Mouse (Mus musculus): Measurements from ENCODE around the gene Phf11d. TPM values are rescaled to one million over a fixed set of nuclear protein-coding genes. Genes with fewer than 3 reads are reported as not detected.
"Not testable (repeated sequence)": the region's sequence is repeated elsewhere in the genome, so short reads cannot be mapped to it uniquely, and the experiment has no call there.

Gene Phf11d
- polyA plus RNA-seq, 1 experiment from 2014 or later = 0.14 TPM

DNA sequence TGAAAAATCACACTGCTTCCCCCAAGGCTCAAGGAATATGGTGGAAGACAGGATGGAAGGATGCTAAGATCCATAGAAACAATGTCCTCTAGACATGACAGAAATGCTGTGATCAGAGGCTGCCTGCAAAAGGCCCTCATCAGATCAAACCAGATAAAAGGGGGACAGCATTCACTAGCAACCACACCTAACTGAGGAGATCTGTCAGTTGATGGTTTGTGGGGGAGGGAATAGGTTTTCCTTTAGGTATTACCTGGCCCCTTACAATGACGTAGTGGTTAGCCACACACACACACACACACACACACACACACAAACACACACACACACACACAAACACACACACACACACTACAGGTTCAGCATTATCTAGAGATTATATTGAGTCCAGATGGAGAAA lies 25.7 kb downstream of the Phf11d start:
- DNase-seq (ENCODE audit: low spot score, missing footprints) = no peak
- Histone ChIP-seq H3K4me2 (no peak overlapping the region), H3K27ac (ENCODE audit: low read depth, low read length) (no peak overlapping the region), H3K9ac (ENCODE audit: low read length) (no peak overlapping the region), H3K9me3 (ENCODE audit: control insufficient read depth, low read length) (no peaks in the 10 kb centered on the region), H3K4me3 (ENCODE audit: low read depth, low read length) (no peak overlapping the region), H3K36me3 (ENCODE audit: control insufficient read depth, insufficient read depth, low read length) (no peaks in the 10 kb centered on the region), H3K4me1 (ENCODE audit: control insufficient read depth, insufficient read depth, low read length) (no peaks in the 10 kb centered on the region), H3K27me3 (ENCODE audit: control insufficient read depth, insufficient read depth, low read length) (no peaks in the 10 kb centered on the region)
- WGBS = 94% methylated on average over 1 of the region's 1 CpGs
- ATAC-seq (ENCODE audit: low FRiP score) = no peak

DNA sequence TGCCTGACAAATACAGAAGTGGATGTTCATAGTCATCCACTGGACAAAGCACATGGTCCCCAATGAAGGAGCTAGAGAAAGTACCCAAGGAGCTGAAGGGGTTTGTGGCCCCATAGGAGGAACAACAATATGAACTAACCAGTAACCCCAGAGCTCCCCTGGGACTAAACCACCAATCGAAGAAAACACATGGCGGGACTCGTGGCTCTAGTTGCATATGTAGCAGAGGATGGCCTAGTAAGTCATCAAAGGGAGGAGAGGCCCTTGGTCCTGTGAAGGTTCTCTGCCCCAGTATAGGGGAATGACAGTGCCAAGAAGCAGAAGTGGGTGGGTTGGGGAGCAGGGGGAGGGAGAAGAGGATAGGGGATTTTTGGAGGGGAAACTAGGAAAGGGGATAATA lies 29.2 kb downstream of the Phf11d start:
- H3K4me1 ChIP-seq (ENCODE audit: control insufficient read depth, insufficient read depth, low read length); H3K27me3 ChIP-seq (ENCODE audit: control insufficient read depth, insufficient read depth, low read length); H3K4me3 ChIP-seq (ENCODE audit: low read depth, low read length); H3K27ac ChIP-seq (ENCODE audit: low read depth, low read length); H3K36me3 ChIP-seq (ENCODE audit: control insufficient read depth, insufficient read depth, low read length); DNase-seq (ENCODE audit: low spot score, missing footprints); ATAC-seq (ENCODE audit: low FRiP score); H3K9ac ChIP-seq (ENCODE audit: low read length); H3K9me3 ChIP-seq (ENCODE audit: control insufficient read depth, low read length); H3K4me2 ChIP-seq: not testable (repeated sequence)
- 93% methylated on average over 3 of the region's 3 CpGs for WGBS

DNA sequence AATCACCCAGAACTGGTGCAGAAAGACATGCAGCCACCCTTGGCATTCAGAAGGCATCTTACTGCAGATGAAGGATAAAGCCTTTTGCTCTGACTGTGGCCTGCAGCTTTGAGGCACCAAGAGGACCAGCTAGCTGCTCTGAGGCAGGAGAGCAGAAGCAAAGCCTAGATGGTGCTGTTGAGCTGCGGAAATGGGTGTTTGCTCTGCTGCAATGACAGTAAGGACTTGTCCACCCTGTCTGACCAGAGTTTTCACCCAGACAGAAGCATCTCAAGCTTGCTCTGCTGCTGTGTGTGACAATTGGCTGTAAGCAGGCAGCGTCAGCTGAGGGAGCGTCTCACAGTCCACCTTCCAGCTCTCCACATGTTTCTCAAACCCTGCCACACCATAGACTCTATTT lies 34.8 kb downstream of the Phf11d start:
- H3K4me3 ChIP-seq (ENCODE audit: low read depth, low read length); H3K27me3 ChIP-seq (ENCODE audit: control insufficient read depth, insufficient read depth, low read length); ATAC-seq (ENCODE audit: low FRiP score); H3K4me2 ChIP-seq; H3K4me1 ChIP-seq (ENCODE audit: control insufficient read depth, insufficient read depth, low read length); H3K9me3 ChIP-seq (ENCODE audit: control insufficient read depth, low read length); H3K36me3 ChIP-seq (ENCODE audit: control insufficient read depth, insufficient read depth, low read length); H3K9ac ChIP-seq (ENCODE audit: low read length); H3K27ac ChIP-seq (ENCODE audit: low read depth, low read length): not testable (repeated sequence)
- DNase-seq (ENCODE audit: low spot score, missing footprints) = peak; percentile 64
- 54% methylated on average over 3 of the region's 3 CpGs for WGBS

DNA sequence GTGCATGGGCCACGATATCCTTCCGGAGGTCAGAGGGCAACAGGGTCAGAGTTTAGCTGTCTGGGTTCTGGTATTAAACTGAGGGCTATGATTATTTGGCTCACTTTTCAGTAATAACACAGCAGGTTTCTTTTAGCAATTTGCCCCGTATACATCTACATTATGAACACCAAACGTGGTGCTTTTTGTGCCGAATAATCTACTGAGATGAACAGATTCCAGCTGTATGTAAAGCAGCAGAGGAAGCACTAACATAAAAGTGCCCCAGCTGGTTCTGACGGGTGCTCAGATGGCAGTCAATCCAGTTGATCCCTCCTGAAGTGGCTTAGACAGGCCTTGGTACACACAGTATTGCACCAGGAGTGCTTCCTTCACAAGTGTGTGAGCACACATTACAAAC lies 45.3 kb downstream of the Phf11d start:
- H3K4me3 ChIP-seq (ENCODE audit: low read depth, low read length); H3K27ac ChIP-seq (ENCODE audit: low read depth, low read length); H3K9ac ChIP-seq (ENCODE audit: low read length); ATAC-seq (ENCODE audit: low FRiP score); H3K27me3 ChIP-seq (ENCODE audit: control insufficient read depth, insufficient read depth, low read length); H3K36me3 ChIP-seq (ENCODE audit: control insufficient read depth, insufficient read depth, low read length); H3K4me2 ChIP-seq; H3K9me3 ChIP-seq (ENCODE audit: control insufficient read depth, low read length); H3K4me1 ChIP-seq (ENCODE audit: control insufficient read depth, insufficient read depth, low read length): not testable (repeated sequence)
- 83% methylated on average over 6 of the region's 6 CpGs for whole genome bisulfite sequencing
- DNase-seq (ENCODE audit: low spot score, missing footprints) = peak; percentile 65

DNA sequence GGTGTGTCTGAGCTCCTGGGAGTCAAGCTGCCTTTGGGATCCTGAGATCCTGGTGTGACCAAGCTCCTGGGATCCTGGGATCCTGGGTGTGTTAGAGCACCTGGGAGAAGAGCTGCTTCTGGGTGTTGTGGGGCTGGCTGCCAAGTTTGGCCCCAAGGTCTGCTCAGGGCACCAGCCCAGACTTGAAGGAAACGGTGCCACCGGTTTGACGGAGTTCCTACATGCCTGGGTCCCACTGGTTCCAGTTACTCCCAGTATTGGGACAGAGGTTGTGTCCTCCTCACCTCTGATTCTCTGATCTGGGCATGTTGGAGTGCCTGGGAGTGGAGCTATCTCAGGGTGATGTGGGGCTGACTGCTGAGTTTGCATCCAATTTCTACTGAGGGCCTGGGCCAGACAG lies 46.2 kb downstream of the Phf11d start:
- H3K27me3 ChIP-seq (ENCODE audit: control insufficient read depth, insufficient read depth, low read length); H3K9ac ChIP-seq (ENCODE audit: low read length); H3K27ac ChIP-seq (ENCODE audit: low read depth, low read length); ATAC-seq (ENCODE audit: low FRiP score); H3K4me2 ChIP-seq; H3K4me1 ChIP-seq (ENCODE audit: control insufficient read depth, insufficient read depth, low read length); DNase-seq (ENCODE audit: low spot score, missing footprints); H3K36me3 ChIP-seq (ENCODE audit: control insufficient read depth, insufficient read depth, low read length); H3K4me3 ChIP-seq (ENCODE audit: low read depth, low read length); H3K9me3 ChIP-seq (ENCODE audit: control insufficient read depth, low read length): not testable (repeated sequence)
- WGBS = 94% methylated on average over 3 of the region's 3 CpGs

Other genes with a start within 250 kb of the Phf11d start
- not detected in 2 replicates for gene 1700129C05Rik, start 222.6 kb downstream of the Phf11d start, polyA plus RNA-seq (2014; fragmentation: Nextera tagmentation; extraction: Ambion mirVana)
- gene Gm5142, start 186.7 kb downstream of the Phf11d start, polyA plus RNA-seq (2014; fragmentation: Nextera tagmentation; extraction: Ambion mirVana) = not detected in 2 replicates
- gene Rcbtb1, start 164.3 kb downstream of the Phf11d start, polyA plus RNA-seq (2014; fragmentation: Nextera tagmentation; extraction: Ambion mirVana) = 104 and 116 TPM in 2 replicates
- gene Gm6904, start 105.3 kb downstream of the Phf11d start, polyA plus RNA-seq (2014; fragmentation: Nextera tagmentation; extraction: Ambion mirVana) = not detected in 2 replicates
- not detected in 2 replicates for gene Phf11a, start 67.9 kb downstream of the Phf11d start, polyA plus RNA-seq (2014; fragmentation: Nextera tagmentation; extraction: Ambion mirVana)
- 0.22 and 0.48 TPM in 2 replicates for gene Phf11b, start 24.1 kb downstream of the Phf11d start, polyA plus RNA-seq (2014; fragmentation: Nextera tagmentation; extraction: Ambion mirVana)
- 0.45 and 0.63 TPM in 2 replicates for gene Phf11c, start 29.9 kb upstream of the Phf11d start, polyA plus RNA-seq (2014; fragmentation: Nextera tagmentation; extraction: Ambion mirVana)
- 13.1 and 13.7 TPM in 2 replicates for gene Setdb2, start 75.4 kb upstream of the Phf11d start, polyA plus RNA-seq (2014; fragmentation: Nextera tagmentation; extraction: Ambion mirVana)
- gene Cab39l, start 75.5 kb upstream of the Phf11d start, polyA plus RNA-seq (2014; fragmentation: Nextera tagmentation; extraction: Ambion mirVana) = 47.0 and 47.3 TPM in 2 replicates
- gene Cdadc1, start 232.5 kb upstream of the Phf11d start, polyA plus RNA-seq (2014; fragmentation: Nextera tagmentation; extraction: Ambion mirVana) = 33.3 and 33.7 TPM in 2 replicates